Mouse (Mus musculus) kidney, postnatal 14 days (tissue): ENCODE data around the gene Abhd6.

Experiments used
- DNase-seq: peaks from one replicate; pipeline ENCODE4 v3.0.0; 2022; ENCODE audit warnings: mixed read lengths

The Abhd6 gene

GRCm38 (mm10) chr14:8034561-8034960, 31.9 kb downstream of the Abhd6 start:
- no peak for DNase-seq

GRCm38 (mm10) chr14:8035951-8036350, 33.2 kb downstream of the Abhd6 start:
- no peak for DNase-seq

GRCm38 (mm10) chr14:8036406-8036805, 33.7 kb downstream of the Abhd6 start:
- DNase-seq = peak; percentile 20

- DNase-seq = no peak
Observed at GRCm38 (mm10) chr14:8038150-8038549, 35.4 kb downstream of the Abhd6 start.

- peak; percentile 54 for DNase-seq
Observed at GRCm38 (mm10) chr14:8038791-8039448, 36.2 kb downstream of the Abhd6 start.

GRCm38 (mm10) chr14:8040179-8040578, 37.5 kb downstream of the Abhd6 start:
- DNase-seq = no peak

- no peak for DNase-seq
Observed at GRCm38 (mm10) chr14:8040911-8041678, 38.4 kb downstream of the Abhd6 start.

- DNase-seq = no peak
Observed at GRCm38 (mm10) chr14:8042120-8042519, 39.4 kb downstream of the Abhd6 start.

- no peak for DNase-seq
Observed at GRCm38 (mm10) chr14:8042577-8042976, 39.9 kb downstream of the Abhd6 start.

GRCm38 (mm10) chr14:8044330-8044729, 41.6 kb downstream of the Abhd6 start:
- DNase-seq = peak; percentile 43

- no peak for DNase-seq
Observed at GRCm38 (mm10) chr14:8044786-8045185, 42.1 kb downstream of the Abhd6 start.

GRCm38 (mm10) chr14:8045187-8045846, 42.6 kb downstream of the Abhd6 start:
- no peak for DNase-seq

- no peak for DNase-seq
Observed at GRCm38 (mm10) chr14:8046839-8047238, 44.1 kb downstream of the Abhd6 start.

GRCm38 (mm10) chr14:8049334-8049733, 46.6 kb downstream of the Abhd6 start:
- no peak for DNase-seq

GRCm38 (mm10) chr14:8051869-8052268, 49.2 kb downstream of the Abhd6 start:
- no peak for DNase-seq

GRCm38 (mm10) chr14:8052661-8053060, 50.0 kb downstream of the Abhd6 start:
- no peak for DNase-seq

- DNase-seq = no peak
Observed at GRCm38 (mm10) chr14:8054310-8055102, 51.8 kb downstream of the Abhd6 start.

GRCm38 (mm10) chr14:8056076-8056475, 53.4 kb downstream of the Abhd6 start:
- DNase-seq = no peak

- DNase-seq = no peak
Observed at GRCm38 (mm10) chr14:8059938-8060337, 57.2 kb downstream of the Abhd6 start.

- DNase-seq = no peak
Observed at GRCm38 (mm10) chr14:8062076-8062475, 59.4 kb downstream of the Abhd6 start.

GRCm38 (mm10) chr14:8062537-8063301, 60.0 kb downstream of the Abhd6 start:
- DNase-seq = no peak
